Mouse (Mus musculus): Measurements from ENCODE around the gene Rnf26. TPM values are rescaled to one million over a fixed set of nuclear protein-coding genes. Genes with fewer than 3 reads are reported as not detected.

Gene Rnf26
- polyA plus RNA-seq, 1 experiment from 2014 or later, result 71.1 TPM

DNA sequence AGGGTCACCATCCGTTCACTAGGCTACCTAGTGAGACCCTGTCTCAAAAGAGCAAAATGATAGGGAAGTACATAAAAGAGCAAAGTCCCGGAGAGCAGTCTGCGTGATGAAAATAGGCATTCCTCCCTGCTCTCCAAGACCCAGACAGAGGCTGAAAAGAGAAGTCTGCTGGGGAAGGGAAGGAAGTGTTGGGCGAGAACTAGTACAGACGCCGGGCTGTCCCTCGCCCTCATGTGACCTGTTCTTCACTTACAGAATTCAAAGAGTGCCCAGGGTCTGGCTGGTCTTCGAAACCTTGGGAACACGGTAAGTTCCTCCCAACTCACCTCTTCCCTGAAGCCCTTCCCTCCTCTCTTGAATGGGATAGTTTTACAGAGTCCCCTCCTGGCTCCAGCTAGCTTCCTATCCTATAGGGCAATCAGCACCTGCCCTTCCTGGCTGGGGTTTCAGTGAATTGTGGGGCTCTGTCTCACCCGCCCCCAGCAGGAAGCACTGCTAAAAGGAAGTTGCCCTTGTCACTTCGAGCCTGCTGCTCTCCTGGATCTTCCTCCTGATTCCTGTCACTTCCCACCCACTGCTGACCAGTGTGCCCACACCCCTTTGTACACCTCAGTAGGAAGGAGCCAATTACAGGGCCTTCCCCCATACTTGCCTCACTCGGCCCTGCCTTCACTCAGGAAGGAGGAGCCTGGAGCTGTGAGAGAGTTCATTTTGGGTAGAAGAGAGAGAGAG, 24.3 kb downstream of the Rnf26 start:
- no peak for ATAC-seq (ENCODE audit: insufficient read depth, low FRiP score, low TSS enrichment)
- peaks cover 8% of the 10 kb centered on the region for H3K27me3 ChIP-seq (ENCODE audit: control insufficient read depth, insufficient read depth, low read length)

DNA sequence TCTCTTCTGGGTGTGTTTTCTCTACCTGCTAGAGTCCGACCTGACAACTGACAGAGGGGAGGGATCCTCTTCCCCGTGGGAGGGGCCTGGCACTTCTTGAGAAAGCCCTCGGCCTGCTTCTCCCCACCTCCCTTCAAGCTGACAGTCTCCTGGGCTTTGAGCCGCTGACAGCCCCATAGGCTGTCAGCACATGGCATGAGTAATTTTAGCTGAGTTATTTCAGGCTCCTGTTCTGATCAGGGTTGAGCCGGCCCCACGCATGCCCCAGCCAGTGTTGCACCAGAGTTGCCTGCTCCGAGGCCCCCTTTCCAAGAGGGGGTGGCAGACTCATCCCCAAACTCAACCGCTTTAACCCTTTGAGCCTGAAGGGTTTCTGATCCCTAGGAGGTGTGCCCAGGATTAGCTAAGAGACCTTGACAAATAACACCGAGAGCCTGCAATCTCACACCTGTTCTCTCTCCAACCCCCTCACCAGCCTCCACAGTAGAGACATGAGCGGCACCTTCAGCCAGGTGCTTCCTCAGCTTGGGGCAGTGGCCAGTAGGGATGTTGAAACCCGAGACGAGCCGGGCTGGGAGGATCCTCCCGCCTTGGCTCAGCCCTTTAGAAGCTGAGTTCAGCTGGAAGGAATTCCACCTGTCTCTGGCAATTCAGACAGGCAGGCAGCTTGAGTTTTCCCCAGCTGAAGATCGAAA, 25.4 kb downstream of the Rnf26 start:
- H3K27ac ChIP-seq (ENCODE audit: low read depth, low read length), result no peak overlapping the region
- no peak overlapping the region for H3K9ac ChIP-seq (ENCODE audit: low read length)
- DNase-seq (ENCODE audit: low spot score) (no peak), ATAC-seq (ENCODE audit: insufficient read depth, low FRiP score, low TSS enrichment) (no peak)
- 12% methylated on average over 15 of the region's 15 CpGs for WGBS
- H3K36me3 ChIP-seq (ENCODE audit: control insufficient read depth, insufficient read depth, low read length), result no peaks in the 10 kb centered on the region; the same call in 1 of the 2 replicates
- H3K4me2 ChIP-seq (ENCODE audit: low read depth), result no peak overlapping the region
- H3K9me3 ChIP-seq (ENCODE audit: control insufficient read depth, low read length), result no peaks in the 10 kb centered on the region
- no peak overlapping the region for H3K4me3 ChIP-seq (ENCODE audit: low read depth, low read length)
- H3K27me3 ChIP-seq (ENCODE audit: control insufficient read depth, insufficient read depth, low read length), result peaks cover 13% of the 10 kb centered on the region
- H3K4me1 ChIP-seq (ENCODE audit: control insufficient read depth, insufficient read depth, low read length), result peaks cover 14% of the 10 kb centered on the region

More for the DNA sequence above, 24.3 kb downstream of the Rnf26 start:
- no peak for DNase-seq (ENCODE audit: low spot score)
- H3K27ac ChIP-seq (ENCODE audit: low read depth, low read length), result no peak overlapping the region
- H3K4me3 ChIP-seq (ENCODE audit: low read depth, low read length), result no peak overlapping the region
- no peak overlapping the region for H3K4me2 ChIP-seq (ENCODE audit: low read depth)
- no peaks in the 10 kb centered on the region for H3K9me3 ChIP-seq (ENCODE audit: control insufficient read depth, low read length)
- H3K36me3 ChIP-seq (ENCODE audit: control insufficient read depth, insufficient read depth, low read length), result no peaks in the 10 kb centered on the region; the same call in 1 of the 2 replicates
- WGBS, result 55% methylated on average over 12 of the region's 12 CpGs
- H3K9ac ChIP-seq (ENCODE audit: low read length), result no peak overlapping the region
- H3K4me1 ChIP-seq (ENCODE audit: control insufficient read depth, insufficient read depth, low read length), result peaks cover 10% of the 10 kb centered on the region

DNA sequence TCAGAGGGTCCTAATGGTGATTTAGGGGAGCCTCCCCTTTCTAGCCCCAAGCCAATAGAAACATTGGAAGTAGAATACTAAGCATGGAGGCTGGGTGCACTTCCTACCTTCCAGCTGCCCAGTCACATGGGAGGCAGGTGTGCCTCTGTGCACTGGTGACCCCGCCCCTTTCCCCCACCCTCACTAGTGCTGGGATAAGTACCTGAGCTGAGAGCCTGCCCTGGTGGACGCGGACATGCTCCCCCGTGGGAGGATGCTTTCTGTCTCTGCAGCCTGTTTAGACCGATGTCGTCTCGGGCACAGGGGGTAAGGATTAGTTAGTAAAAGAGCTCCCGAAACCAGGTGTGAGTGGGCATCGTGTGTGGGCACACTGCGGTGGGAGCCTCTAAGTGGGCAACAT, 26.4 kb downstream of the Rnf26 start:
- peaks cover 13% of the 10 kb centered on the region for H3K27me3 ChIP-seq (ENCODE audit: control insufficient read depth, insufficient read depth, low read length)
- no peaks in the 10 kb centered on the region for H3K9me3 ChIP-seq (ENCODE audit: control insufficient read depth, low read length)
- no peak overlapping the region for H3K4me3 ChIP-seq (ENCODE audit: low read depth, low read length)
- no peak overlapping the region for H3K9ac ChIP-seq (ENCODE audit: low read length)
- 48% methylated on average over 10 of the region's 10 CpGs for WGBS
- no peak overlapping the region for H3K27ac ChIP-seq (ENCODE audit: low read depth, low read length)
- H3K36me3 ChIP-seq (ENCODE audit: control insufficient read depth, insufficient read depth, low read length), result no peaks in the 10 kb centered on the region; the same call in 1 of the 2 replicates
- no peak for ATAC-seq (ENCODE audit: insufficient read depth, low FRiP score, low TSS enrichment)
- H3K4me1 ChIP-seq (ENCODE audit: control insufficient read depth, insufficient read depth, low read length), result peaks cover 14% of the 10 kb centered on the region
- DNase-seq (ENCODE audit: low spot score), result no peak
- no peak overlapping the region for H3K4me2 ChIP-seq (ENCODE audit: low read depth)

DNA sequence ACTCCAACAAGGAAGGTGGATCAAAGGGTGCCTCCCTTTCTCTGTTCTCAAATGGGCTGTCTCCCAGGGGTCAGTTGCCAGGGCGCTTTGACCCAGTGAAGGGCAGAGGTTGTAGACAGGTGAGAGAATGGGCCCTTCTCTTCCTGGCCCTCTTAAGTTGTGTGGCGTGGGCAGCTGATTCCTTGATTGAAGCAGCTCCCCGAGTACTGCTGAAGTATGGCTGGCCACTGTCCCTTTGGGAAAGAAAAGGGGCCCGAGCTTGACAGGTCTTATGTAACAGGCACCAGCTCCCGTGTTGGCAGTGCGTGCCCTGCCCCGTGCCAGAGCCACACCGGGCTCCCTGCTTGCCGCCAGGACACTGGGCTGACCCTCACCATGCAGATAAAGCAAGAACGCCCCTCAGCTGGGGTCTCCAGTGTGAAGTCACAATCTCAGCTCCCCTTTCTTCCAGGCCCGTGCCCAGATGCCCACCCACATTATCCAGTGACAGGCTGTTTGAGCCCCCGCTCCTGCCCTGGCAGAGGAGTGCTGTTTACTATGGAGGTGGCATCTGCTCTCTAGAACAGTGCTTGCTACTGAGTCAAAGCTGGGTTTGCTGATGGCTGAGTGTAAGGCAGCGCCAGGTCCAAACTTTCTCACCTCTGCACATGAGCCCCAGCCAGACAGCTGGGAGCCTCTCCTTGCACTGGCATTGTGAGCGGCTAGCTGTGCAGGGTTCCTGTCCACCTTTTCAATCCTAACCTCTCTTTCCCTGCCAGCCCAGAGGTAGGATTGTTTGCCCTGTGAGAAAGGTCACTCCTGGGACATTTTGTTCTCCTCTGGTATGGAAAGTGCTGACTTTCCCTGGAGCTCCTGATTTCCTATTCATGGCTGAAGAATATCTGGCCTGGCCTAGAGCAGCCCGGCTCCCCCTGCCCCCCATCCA, 27.3 kb downstream of the Rnf26 start:
- DNase-seq (ENCODE audit: low spot score) (no peak), ATAC-seq (ENCODE audit: insufficient read depth, low FRiP score, low TSS enrichment) (no peak)

DNA sequence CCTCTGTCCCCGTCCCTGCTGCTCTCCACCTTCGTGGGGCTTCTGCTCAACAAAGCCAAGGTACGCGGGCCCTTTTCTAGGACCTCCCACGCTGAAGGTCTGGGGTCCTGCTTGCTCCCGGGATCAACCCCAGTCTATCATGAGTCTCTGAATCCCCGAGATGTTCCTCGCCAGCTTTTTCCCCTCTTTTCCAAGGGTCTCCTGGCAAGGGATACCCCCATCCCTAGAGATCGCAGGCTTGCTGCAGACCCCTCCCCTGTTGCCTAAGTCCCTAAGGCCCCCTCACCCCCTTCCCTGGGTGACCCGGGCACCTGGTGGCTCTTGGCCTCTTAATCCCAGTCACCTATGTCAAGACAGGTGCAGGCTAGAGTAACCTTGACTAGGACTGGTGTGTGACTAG, 28.0 kb downstream of the Rnf26 start:
- Histone ChIP-seq H3K4me3 (ENCODE audit: low read depth, low read length) (peak overlapping the region; percentile 58), H3K27me3 (ENCODE audit: control insufficient read depth, insufficient read depth, low read length) (peaks cover 13% of the 10 kb centered on the region), H3K4me2 (ENCODE audit: low read depth) (peak overlapping the region; percentile 99), H3K9ac (ENCODE audit: low read length) (peak overlapping the region; percentile 71), H3K9me3 (ENCODE audit: control insufficient read depth, low read length) (no peaks in the 10 kb centered on the region), H3K27ac (ENCODE audit: low read depth, low read length) (no peak overlapping the region), H3K36me3 (ENCODE audit: control insufficient read depth, insufficient read depth, low read length) (no peaks in the 10 kb centered on the region), H3K4me1 (ENCODE audit: control insufficient read depth, insufficient read depth, low read length) (peaks cover 14% of the 10 kb centered on the region)
- 4% methylated on average over 10 of the region's 10 CpGs for WGBS
- DNase-seq (ENCODE audit: low spot score) (no peak), ATAC-seq (ENCODE audit: insufficient read depth, low FRiP score, low TSS enrichment) (no peak)

More for the DNA sequence above, 27.3 kb downstream of the Rnf26 start:
- Histone ChIP-seq H3K4me3 (ENCODE audit: low read depth, low read length) (no peak overlapping the region; the same call in 1 of the 2 replicates), H3K9ac (ENCODE audit: low read length) (no peak overlapping the region), H3K36me3 (ENCODE audit: control insufficient read depth, insufficient read depth, low read length) (no peaks in the 10 kb centered on the region; the same call in 1 of the 2 replicates), H3K9me3 (ENCODE audit: control insufficient read depth, low read length) (no peaks in the 10 kb centered on the region), H3K4me1 (ENCODE audit: control insufficient read depth, insufficient read depth, low read length) (peaks cover 14% of the 10 kb centered on the region), H3K27me3 (ENCODE audit: control insufficient read depth, insufficient read depth, low read length) (peaks cover 13% of the 10 kb centered on the region), H3K27ac (ENCODE audit: low read depth, low read length) (no peak overlapping the region), H3K4me2 (ENCODE audit: low read depth) (no peak overlapping the region; the same call in 1 of the 2 replicates)
- 66% methylated on average over 15 of the region's 15 CpGs for WGBS

DNA sequence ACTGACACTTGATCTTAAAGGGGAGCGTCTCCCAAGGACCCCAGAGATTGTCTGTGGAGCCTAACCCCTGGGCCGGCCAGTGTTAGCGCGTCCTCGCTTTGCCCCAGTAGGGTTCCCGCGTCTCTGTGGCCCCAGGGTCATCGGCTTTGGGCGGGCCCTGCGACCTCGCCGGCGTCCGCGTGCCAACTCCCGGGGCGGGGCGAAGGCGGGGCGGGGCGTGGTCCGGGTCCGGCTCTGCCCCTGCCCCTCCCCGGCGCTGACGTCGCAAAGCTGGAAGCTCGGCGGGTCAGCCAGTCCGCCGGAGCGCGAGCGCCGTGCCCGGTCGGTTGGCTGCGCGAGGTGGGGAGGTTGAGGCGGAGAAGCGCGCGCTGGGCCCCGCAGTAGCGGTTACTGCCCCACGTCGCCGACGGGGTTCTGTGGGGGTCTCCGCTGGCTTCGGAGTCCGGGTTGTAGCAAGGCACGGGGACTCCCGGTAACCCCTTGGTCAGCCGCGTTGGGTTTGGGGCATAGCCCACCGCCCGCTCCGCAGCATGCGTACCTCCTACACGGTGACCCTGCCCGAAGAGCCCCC, 28.6 kb downstream of the Rnf26 start:
- Histone ChIP-seq H3K9me3 (ENCODE audit: control insufficient read depth, low read length) (no peaks in the 10 kb centered on the region), H3K27me3 (ENCODE audit: control insufficient read depth, insufficient read depth, low read length) (peaks cover 13% of the 10 kb centered on the region), H3K4me1 (ENCODE audit: control insufficient read depth, insufficient read depth, low read length) (peaks cover 14% of the 10 kb centered on the region), H3K9ac (ENCODE audit: low read length) (peak overlapping the region; percentile 71), H3K36me3 (ENCODE audit: control insufficient read depth, insufficient read depth, low read length) (no peaks in the 10 kb centered on the region), H3K27ac (ENCODE audit: low read depth, low read length) (no peak overlapping the region), H3K4me2 (ENCODE audit: low read depth) (peak overlapping the region; percentile 99), H3K4me3 (ENCODE audit: low read depth, low read length) (peak overlapping the region; percentile 58)
- under 1% methylated on average over 61 of the region's 62 CpGs for WGBS
- peak; percentile 76 for ATAC-seq (ENCODE audit: insufficient read depth, low FRiP score, low TSS enrichment)
- DNase-seq (ENCODE audit: low spot score), result peak; percentile 87

DNA sequence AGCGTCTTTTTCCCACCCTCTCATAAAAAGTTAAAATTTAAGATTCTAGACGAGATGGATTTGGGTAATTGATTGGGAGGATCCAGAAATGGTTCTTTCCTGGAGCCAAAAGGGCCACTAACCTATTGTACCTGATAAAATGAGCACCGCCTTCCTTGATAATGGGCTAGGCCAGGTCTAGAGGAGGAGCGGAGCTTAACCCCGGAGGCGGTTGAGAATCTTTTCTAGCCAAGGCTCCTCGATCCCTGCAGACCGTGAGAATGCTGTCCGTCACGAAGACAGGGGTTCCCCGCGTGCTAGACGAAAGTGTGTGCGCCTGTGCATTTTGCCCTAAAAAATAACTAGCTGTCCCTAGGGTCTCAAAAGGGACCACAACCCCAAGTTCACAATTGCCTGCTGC, 29.1 kb downstream of the Rnf26 start:
- Histone ChIP-seq H3K36me3 (ENCODE audit: control insufficient read depth, insufficient read depth, low read length) (no peaks in the 10 kb centered on the region), H3K27me3 (ENCODE audit: control insufficient read depth, insufficient read depth, low read length) (peaks cover 13% of the 10 kb centered on the region), H3K4me1 (ENCODE audit: control insufficient read depth, insufficient read depth, low read length) (peaks cover 14% of the 10 kb centered on the region), H3K9ac (ENCODE audit: low read length) (no peak overlapping the region), H3K9me3 (ENCODE audit: control insufficient read depth, low read length) (no peaks in the 10 kb centered on the region), H3K4me2 (ENCODE audit: low read depth) (peak overlapping the region; percentile 99), H3K4me3 (ENCODE audit: low read depth, low read length) (peak overlapping the region; percentile 58), H3K27ac (ENCODE audit: low read depth, low read length) (no peak overlapping the region)
- DNase-seq (ENCODE audit: low spot score) (no peak), ATAC-seq (ENCODE audit: insufficient read depth, low FRiP score, low TSS enrichment) (peak; percentile 45)
- WGBS, result 1% methylated on average over 14 of the region's 14 CpGs
